Mouse (Mus musculus) gastrocnemius, adult 2 months (tissue): ENCODE measurements around the gene Rccd1. TPM values are rescaled to one million over a fixed set of nuclear protein-coding genes. Genes with fewer than 3 reads are reported as not detected.

Experiments
- DNase-seq: peaks from one replicate; pipeline ENCODE4 v3.0.0; 2022
- H3K27ac ChIP-seq: fragments of 200-600 bp; 2 replicates; pipeline ENCODE4 v1.8.1; 2022; ENCODE audit warnings: mild to moderate bottlenecking
- H3K4me3 ChIP-seq: fragments of 200-600 bp; 2 replicates; pipeline ENCODE4 v1.8.1; 2022; ENCODE audit warnings: mild to moderate bottlenecking, moderate library complexity
- CTCF ChIP-seq: fragments of 200-600 bp; IDR thresholded peaks from 2 replicates; pipeline ENCODE4 v1.8.1; 2022; ENCODE audit warnings: antibody characterized with exemption, mild to moderate bottlenecking, moderate library complexity
- intact Hi-C: fragments of 180-260 bp; cut with DNase I; formaldehyde crosslinking; loops from one replicate; pipeline ENCODE4 v1.15.1; 2025
- long read RNA-seq, 2 experiments: library from polyadenylated mRNA; stranded (forward); transcript quantifications; one replicate each; pipeline ENCODE4 v2.0.0; 2021
- total RNA-seq, 2 experiments: library from RNA; stranded (reverse); gene quantifications; 2 replicates each; pipeline ENCODE4 v1.2.3; 2021

The Rccd1 gene
- 1 to 10 TPM; 7.3 to 8.4 TPM for total RNA-seq
- long read RNA-seq, experiment 1, partial matches to known transcripts = 0 of 4 reads
- long read RNA-seq, experiment 1, other reads (novel, unspliced or antisense) = 0 of 4 reads
- long read RNA-seq, experiment 2, partial matches to known transcripts = 0 of 3 reads
- long read RNA-seq, experiment 2, other reads (novel, unspliced or antisense) = 3 of 3 reads

- intact Hi-C loops = loop anchor here (5.0 kb wide), 1 partner anchor 77 kb away; the partner anchor contains the start of gene Ttll13
- H3K27ac ChIP-seq = peak within 1 kb of the TSS; percentile 95
- peak within 1 kb of the TSS; percentile 79 for H3K4me3 ChIP-seq
- DNase-seq = peak; percentile 96
- TF ChIP-seq CTCF = no peak
Measured at GRCm38 (mm10) chr7:80324043-80324815, at the start of gene Rccd1. Rccd1 (minus strand) TSS chr7:80324454.

- intact Hi-C loops = loop anchor here (5.0 kb wide), 1 partner anchor 232 kb away; no protein-coding TSS in a partner anchor
- DNase-seq = no peak
- Histone ChIP-seq H3K4me3 (no peak overlapping the region), H3K27ac (no peak overlapping the region)
- no peak for TF ChIP-seq CTCF
Measured at GRCm38 (mm10) chr7:80373850-80374249, 49.6 kb upstream of the Rccd1 start.

- intact Hi-C loops = loop anchor here (5.0 kb wide), 1 partner anchor 231 kb away; no protein-coding TSS in a partner anchor
- Histone ChIP-seq H3K4me3 (no peak overlapping the region), H3K27ac (no peak overlapping the region)
- TF ChIP-seq CTCF = no peak
- DNase-seq = no peak
Measured at GRCm38 (mm10) chr7:80373352-80373751, 49.1 kb upstream of the Rccd1 start.

GRCm38 (mm10) chr7:80372667-80373066 is 48.4 kb upstream of the Rccd1 start:
- TF ChIP-seq CTCF = no peak
- intact Hi-C loops = loop anchor here (5.0 kb wide), 1 partner anchor 230 kb away; no protein-coding TSS in a partner anchor
- Histone ChIP-seq H3K27ac (no peak overlapping the region), H3K4me3 (no peak overlapping the region)
- no peak for DNase-seq

- intact Hi-C loops = loop anchor here (5.0 kb wide), 1 partner anchor 230 kb away; no protein-coding TSS in a partner anchor
- no peak for DNase-seq
- no peak overlapping the region for H3K27ac ChIP-seq
- TF ChIP-seq CTCF = no peak
- no peak overlapping the region for H3K4me3 ChIP-seq
Measured at GRCm38 (mm10) chr7:80372166-80372565, 47.9 kb upstream of the Rccd1 start.

GRCm38 (mm10) chr7:80371041-80371751 is 46.9 kb upstream of the Rccd1 start, which contains the start of gene Man2a2:
Man2a2 (minus strand) TSS chr7:80371375.
- peak; percentile 93 for DNase-seq
- intact Hi-C loops = loop anchor here (5.0 kb wide), 1 partner anchor 229 kb away; no protein-coding TSS in a partner anchor
- peak within 1 kb of the TSS; percentile 93 for H3K27ac ChIP-seq
- TF ChIP-seq CTCF = peak; percentile 87
- peak within 1 kb of the TSS; percentile 87 for H3K4me3 ChIP-seq

- intact Hi-C loops = loop anchor here (1.0 to 5.0 kb wide), 2 partner anchors 27 to 228 kb away; partner anchors contain the start of gene Hddc3
- Histone ChIP-seq H3K27ac (peak overlapping the region; percentile 93), H3K4me3 (peak overlapping the region; percentile 87)
- peak; percentile 95 for DNase-seq
- TF ChIP-seq CTCF = no peak
Measured at GRCm38 (mm10) chr7:80370649-80371040, 46.4 kb upstream of the Rccd1 start.

- peak overlapping the region; percentile 87 for H3K4me3 ChIP-seq
- TF ChIP-seq CTCF = no peak
Measured at GRCm38 (mm10) chr7:80369967-80370431, 45.7 kb upstream of the Rccd1 start.

GRCm38 (mm10) chr7:80369461-80369860 is 45.2 kb upstream of the Rccd1 start:
- intact Hi-C loops = loop anchor here (1.0 kb wide), 1 partner anchor 14 kb away; no protein-coding TSS in a partner anchor
- H3K4me3 ChIP-seq = peak overlapping the region; percentile 87
- H3K27ac ChIP-seq = peak overlapping the region; percentile 93
- no peak for TF ChIP-seq CTCF
- DNase-seq = peak; percentile 22

More at GRCm38 (mm10) chr7:80369967-80370431, 45.7 kb upstream of the Rccd1 start:
- no peak for DNase-seq
- H3K27ac ChIP-seq = peak overlapping the region; percentile 93
- intact Hi-C loops = loop anchor here (1.0 to 5.0 kb wide), 3 partner anchors 15 to 228 kb away; partner anchors contain the start of gene Hddc3

GRCm38 (mm10) chr7:80368635-80369421 is 44.6 kb upstream of the Rccd1 start:
- peak; percentile 47 for DNase-seq
- intact Hi-C loops = loop anchor here (1.0 kb wide), 1 partner anchor 14 kb away; no protein-coding TSS in a partner anchor
- TF ChIP-seq CTCF = no peak
- H3K4me3 ChIP-seq = peak overlapping the region; percentile 87
- peak overlapping the region; percentile 93 for H3K27ac ChIP-seq

GRCm38 (mm10) chr7:80368009-80368408 is 43.8 kb upstream of the Rccd1 start:
- Histone ChIP-seq H3K27ac (peak overlapping the region; percentile 93; the same call in 1 of the 2 replicates), H3K4me3 (no peak overlapping the region)
- no peak for TF ChIP-seq CTCF
- intact Hi-C loops = no loop called here
- DNase-seq = peak; percentile 17
